Mouse (Mus musculus) MEL (cell line): ENCODE results near the gene Nqo2. TPM values are rescaled to one million over a fixed set of nuclear protein-coding genes. Genes with fewer than 3 reads are reported as not detected.
A peak's percentile ranks its signal among the peaks of the same experiment; 100 is the strongest.

ENCODE experiments used
- DNase-seq: peaks from one replicate; pipeline ENCODE4 v3.0.0; 2011; ENCODE audit warnings: low read depth, low spot score
- H3K27ac ChIP-seq: 2 replicates; pipeline ENCODE4 v1.5.1; 2012; ENCODE audit warnings: low read depth, mild to moderate bottlenecking, control low read depth, low read length, moderate library complexity; ENCODE audit not compliant: control insufficient read depth
- H3K27me3 ChIP-seq, 2 experiments: fragments of 150-350 bp in 1 of 2; sonication (generic) in 1 of 2; 2 replicates each; pipeline ENCODE4 v1.6.1; 2012; ENCODE audit warnings: low read length in 2 of 2, mild to moderate bottlenecking in 2 of 2, improper control_type of control experiment in 1 of 2, moderate library complexity in 1 of 2; ENCODE audit not compliant: insufficient read depth in 2 of 2, control insufficient read depth in 1 of 2
- H3K36me3 ChIP-seq, 2 experiments: 2 replicates each; pipeline ENCODE4 v1.6.1; 2012 to 2014; ENCODE audit warnings: low read length in 2 of 2, improper control_type of control experiment in 1 of 2, inconsistent platforms in 1 of 2, mild to moderate bottlenecking in 1 of 2; ENCODE audit not compliant: insufficient read depth in 2 of 2, control insufficient read depth in 1 of 2
- H3K4me1 ChIP-seq, 2 experiments: fragments of 150-350 bp in 1 of 2; sonication (generic) in 1 of 2; 2 replicates each; pipeline ENCODE4 v1.6.1; 2012; ENCODE audit warnings: low read length in 2 of 2, improper control_type of control experiment in 1 of 2, mild to moderate bottlenecking in 1 of 2; ENCODE audit not compliant: insufficient read depth in 2 of 2, control insufficient read depth in 1 of 2
- H3K4me3 ChIP-seq, 2 experiments: fragments of 150-350 bp in 1 of 2; sonication (generic) in 1 of 2; 2 replicates each; pipeline ENCODE4 v1.5.1; 2012; ENCODE audit warnings: low read depth in 2 of 2, low read length in 2 of 2, mild to moderate bottlenecking in 2 of 2, moderate library complexity in 2 of 2, control low read depth in 1 of 2, improper control_type of control experiment in 1 of 2; ENCODE audit not compliant: control insufficient read depth in 1 of 2, insufficient read depth in 1 of 2
- H3K79me2 ChIP-seq: 2 replicates; pipeline ENCODE4 v1.6.1; 2012; ENCODE audit warnings: mild to moderate bottlenecking, low read length, moderate library complexity; ENCODE audit not compliant: control insufficient read depth, poor library complexity, insufficient read depth
- H3K9ac ChIP-seq: 2 replicates; pipeline ENCODE4 v1.6.1; 2012; ENCODE audit warnings: low read depth, mild to moderate bottlenecking, control low read depth, low read length, moderate library complexity; ENCODE audit not compliant: control insufficient read depth, poor library complexity, severe bottlenecking
- H3K9me3 ChIP-seq: fragments of 150-350 bp; sonication (generic); replicated peaks from 2 replicates; pipeline ENCODE4 v1.6.1; 2012; ENCODE audit warnings: mild to moderate bottlenecking, low read length, improper control_type of control experiment, moderate library complexity; ENCODE audit not compliant: insufficient read depth
- BHLHE40 ChIP-seq: IDR thresholded peaks from 2 replicates; pipeline ENCODE4 v1.6.1; 2012; ENCODE audit warnings: low read depth, mild to moderate bottlenecking, inconsistent platforms, low read length, improper control_type of control experiment, borderline replicate concordance
- CHD1 ChIP-seq: IDR thresholded peaks from 2 replicates; pipeline ENCODE4 v1.6.1; 2012; ENCODE audit warnings: low read depth, mild to moderate bottlenecking, inconsistent platforms, low read length, improper control_type of control experiment
- CTCF ChIP-seq, 3 experiments: IDR thresholded peaks in 2 of 3; conservative IDR thresholded peaks in 1 of 3; 2 replicates each; pipeline ENCODE4 v1.5.1; 2011 to 2012; ENCODE audit warnings: low read length in 3 of 3, low read depth in 2 of 3, mild to moderate bottlenecking in 2 of 3, improper control_type of control experiment in 1 of 3, inconsistent platforms in 1 of 3, mixed read lengths in 1 of 3, moderate library complexity in 1 of 3; ENCODE audit not compliant: control insufficient read depth in 1 of 3, insufficient read depth in 1 of 3, poor library complexity in 1 of 3, severe bottlenecking in 1 of 3
- EP300 ChIP-seq, 2 experiments: IDR thresholded peaks; 2 replicates each; pipeline ENCODE4 v1.6.1; 2011; ENCODE audit warnings: improper control_type of control experiment in 2 of 2, low read length in 2 of 2, low read depth in 1 of 2, mild to moderate bottlenecking in 1 of 2
- ETS1 ChIP-seq: IDR thresholded peaks from 2 replicates; pipeline ENCODE4 v1.6.1; 2012; ENCODE audit warnings: low read depth, mild to moderate bottlenecking, inconsistent platforms, low read length, improper control_type of control experiment, moderate library complexity
- GABPA ChIP-seq: IDR thresholded peaks from 2 replicates; pipeline ENCODE4 v1.6.1; 2012; ENCODE audit warnings: low read depth, mild to moderate bottlenecking, inconsistent platforms, low read length, improper control_type of control experiment, moderate library complexity
- HCFC1 ChIP-seq: IDR thresholded peaks from 2 replicates; pipeline ENCODE4 v1.6.1; 2012; ENCODE audit warnings: low read depth, mild to moderate bottlenecking, inconsistent platforms, low read length, improper control_type of control experiment, moderate library complexity
- JUND ChIP-seq: IDR thresholded peaks from 2 replicates; pipeline ENCODE4 v1.6.1; 2011; ENCODE audit warnings: low read depth, mild to moderate bottlenecking, improper control_type of control experiment, low read length
- MAX ChIP-seq: IDR thresholded peaks from 2 replicates; pipeline ENCODE4 v1.6.1; 2011; ENCODE audit warnings: low read length, improper control_type of control experiment
- MYB ChIP-seq: IDR thresholded peaks from 2 replicates; pipeline ENCODE4 v1.6.1; 2011; ENCODE audit warnings: mild to moderate bottlenecking, low read depth, low read length, improper control_type of control experiment
- MYC ChIP-seq: IDR thresholded peaks from 2 replicates; pipeline ENCODE4 v1.6.1; 2011; ENCODE audit warnings: low read depth, mild to moderate bottlenecking, low read length, improper control_type of control experiment, moderate library complexity
- NELFE ChIP-seq: IDR thresholded peaks from 2 replicates; pipeline ENCODE4 v1.6.1; 2011; ENCODE audit warnings: low read depth, low read length, improper control_type of control experiment
- RAD21 ChIP-seq: IDR thresholded peaks from 2 replicates; pipeline ENCODE4 v1.6.1; 2011; ENCODE audit warnings: mild to moderate bottlenecking, low read depth, low read length, improper control_type of control experiment
- RCOR1 ChIP-seq: IDR thresholded peaks from 2 replicates; pipeline ENCODE4 v1.6.1; 2012; ENCODE audit warnings: low read depth, mild to moderate bottlenecking, inconsistent platforms, low read length, improper control_type of control experiment
- SIN3A ChIP-seq: IDR thresholded peaks from 2 replicates; pipeline ENCODE4 v1.6.1; 2012; ENCODE audit warnings: low read length, improper control_type of control experiment, inconsistent platforms
- SMC3 ChIP-seq: IDR thresholded peaks from 2 replicates; pipeline ENCODE4 v1.6.1; 2011; ENCODE audit warnings: low read depth, low read length, improper control_type of control experiment
- TAL1 ChIP-seq: IDR thresholded peaks from 2 replicates; pipeline ENCODE4 v1.6.1; 2012; ENCODE audit warnings: mild to moderate bottlenecking, inconsistent platforms, low read length, moderate library complexity, mixed read lengths
- TCF12 ChIP-seq: IDR thresholded peaks from 2 replicates; pipeline ENCODE4 v1.6.1; 2014; ENCODE audit warnings: low read depth, mild to moderate bottlenecking, inconsistent platforms, low read length, improper control_type of control experiment, moderate library complexity
- USF1 ChIP-seq: IDR thresholded peaks from 2 replicates; pipeline ENCODE4 v1.6.1; 2014; ENCODE audit warnings: low read depth, mild to moderate bottlenecking, inconsistent platforms, low read length, improper control_type of control experiment, moderate library complexity
- USF2 ChIP-seq, 2 experiments: IDR thresholded peaks; 2 replicates each; pipeline ENCODE4 v1.6.1; 2011 to 2012; ENCODE audit warnings: improper control_type of control experiment in 2 of 2, low read length in 2 of 2, borderline replicate concordance in 1 of 2, inconsistent platforms in 1 of 2, low read depth in 1 of 2, mild to moderate bottlenecking in 1 of 2; ENCODE audit not compliant: insufficient read depth in 1 of 2
- ZC3H11A ChIP-seq: IDR thresholded peaks from 2 replicates; pipeline ENCODE4 v1.6.1; 2012; ENCODE audit warnings: low read depth, mild to moderate bottlenecking, inconsistent platforms, low read length, improper control_type of control experiment
- ZMIZ1 ChIP-seq: IDR thresholded peaks from 2 replicates; pipeline ENCODE4 v1.6.1; 2012; ENCODE audit warnings: low read depth, mild to moderate bottlenecking, inconsistent platforms, low read length, improper control_type of control experiment, moderate library complexity
- ZNF384 ChIP-seq: IDR thresholded peaks from 2 replicates; pipeline ENCODE4 v1.6.1; 2012; ENCODE audit warnings: low read depth, mild to moderate bottlenecking, inconsistent platforms, low read length, improper control_type of control experiment
- polyA plus RNA-seq, 2 experiments: library from polyadenylated mRNA; stranded (reverse) in 1 of 2; unstranded in 1 of 2; fragments of >175 nt in 1 of 2; fragments of >200 nt in 1 of 2; gene quantifications; 2 replicates each; pipeline versions ENCODE4 v1.2.1 to v1.2.4; 2012; ENCODE audit warnings: low replicate concordance in 2 of 2, low read depth in 1 of 2; ENCODE audit not compliant: insufficient read length in 2 of 2, insufficient read depth in 1 of 2, missing spikeins in 1 of 2
- total RNA-seq: library from RNA; depleted of rRNA; stranded (reverse); fragments of 300-350 nt; gene quantifications from 2 replicates; pipeline ENCODE4 v1.2.3, GENCODE M21; 2012

The Nqo2 gene
- total and polyA plus RNA-seq, 3 experiments: 3.7 to 7.6 TPM; not detected in 1

- Histone ChIP-seq H3K36me3 (no peaks in the 10 kb centered on the region; a peak in 1 of 4 replicates), H3K4me1 (peaks cover 0 to 11% of the 10 kb centered on the region in 2 experiments; a peak in 1 of 4 replicates)
- no peak for TF ChIP-seq CTCF (IDR thresholded peaks at IDR 0.05 in 2 of 3, conservative IDR thresholded peaks at IDR 0.05 in 1 of 3; ENCODE audit: control insufficient read depth in 1 of 3, insufficient read depth in 1 of 3, low read depth in 2 of 3, low read length in 3 of 3, poor library complexity in 1 of 3, severe bottlenecking in 1 of 3)
- no peak for TF ChIP-seq USF1
- TF ChIP-seq JUND: no peak
- TF ChIP-seq MAX: no peak
- no peak for TF ChIP-seq RAD21
Observed at GRCm38 (mm10) chr13:34035424-34035823, 70.9 kb downstream of the Nqo2 start.

GRCm38 (mm10) chr13:34036726-34037125 is 72.2 kb downstream of the Nqo2 start:
- Histone ChIP-seq H3K27me3 (no peaks in the 10 kb centered on the region), H3K9ac (no peak overlapping the region), H3K4me3 (no peak overlapping the region), H3K9me3 (no peaks in the 10 kb centered on the region), H3K27ac (no peak overlapping the region), H3K4me1 (peaks cover 0 to 11% of the 10 kb centered on the region in 2 experiments; a peak in 1 of 4 replicates), H3K79me2 (peaks cover 5% of the 10 kb centered on the region), H3K36me3 (no peaks in the 10 kb centered on the region; a peak in 1 of 4 replicates)
- TF ChIP-seq JUND: no peak
- DNase-seq: peak; percentile 9

More at GRCm38 (mm10) chr13:34035424-34035823, 70.9 kb downstream of the Nqo2 start:
- peaks cover 5% of the 10 kb centered on the region for H3K79me2 ChIP-seq
- no peaks in the 10 kb centered on the region for H3K9me3 ChIP-seq
- no peak overlapping the region for H3K9ac ChIP-seq
- H3K4me3 ChIP-seq: no peak overlapping the region
- no peak for DNase-seq
- H3K27ac ChIP-seq: no peak overlapping the region
- H3K27me3 ChIP-seq: no peaks in the 10 kb centered on the region

GRCm38 (mm10) chr13:34037172-34038055 is 72.9 kb downstream of the Nqo2 start, which contains the start of gene Bphl:
Gene Bphl, plus strand, starts transcription at chr13:34037597.
- Histone ChIP-seq H3K27ac (peak within 1 kb of the TSS; percentile 26), H3K27me3 (no peaks in the 10 kb centered on the region), H3K4me3 (peak within 1 kb of the TSS; percentile 77 to 86), H3K4me1 (peaks cover 0 to 11% of the 10 kb centered on the region in 2 experiments; a peak in 1 of 4 replicates), H3K9ac (peak within 1 kb of the TSS; percentile 87), H3K79me2 (peaks cover 5% of the 10 kb centered on the region), H3K9me3 (no peaks in the 10 kb centered on the region), H3K36me3 (no peaks in the 10 kb centered on the region; a peak in 1 of 4 replicates)
- DNase-seq: peak; percentile 96
- TF ChIP-seq ZNF384: no peak
- no peak for TF ChIP-seq TAL1
- no peak for TF ChIP-seq USF1
- TF ChIP-seq NELFE: peak; percentile 93
- no peak for TF ChIP-seq RCOR1
- TF ChIP-seq EP300 (IDR thresholded peaks at IDR 0.05; ENCODE audit: low read depth in 1 of 2, low read length in 2 of 2): no peak
- TF ChIP-seq MYC: 0 out of 2 replicates have a peak, but pooled peaks have one; percentile 19
- TF ChIP-seq MYB: no peak
- TF ChIP-seq HCFC1: 0 out of 2 replicates have a peak, but pooled peaks have one; percentile 37
- TF ChIP-seq ZMIZ1: peak; percentile 79
- no peak for TF ChIP-seq CHD1
- no peak for TF ChIP-seq USF2 (IDR thresholded peaks at IDR 0.05; ENCODE audit: borderline replicate concordance in 1 of 2, insufficient read depth in 1 of 2, low read depth in 1 of 2, low read length in 2 of 2)
- TF ChIP-seq GABPA: no peak
- no peak; the same call in 1 of the 2 replicates for TF ChIP-seq SMC3
- no peak for TF ChIP-seq RAD21
- no peak for TF ChIP-seq BHLHE40
- TF ChIP-seq ETS1: no peak
- TF ChIP-seq TCF12: peak; percentile 67
- no peak for TF ChIP-seq JUND
- TF ChIP-seq SIN3A: peak; percentile 71
- no peak for TF ChIP-seq ZC3H11A
